Mouse (Mus musculus) lung, postnatal 0 days (tissue): ENCODE measurements around the gene Gm42372.

ENCODE experiments used
- CTCF ChIP-seq: IDR thresholded peaks from 2 replicates; pipeline ENCODE4 v1.5.1; 2016; ENCODE audit warnings: antibody characterized with exemption, mild to moderate bottlenecking
- EP300 ChIP-seq: IDR thresholded peaks from 2 replicates; pipeline ENCODE4 v1.6.1; 2016; ENCODE audit warnings: antibody characterized with exemption, mild to moderate bottlenecking, control low read depth

DNA sequence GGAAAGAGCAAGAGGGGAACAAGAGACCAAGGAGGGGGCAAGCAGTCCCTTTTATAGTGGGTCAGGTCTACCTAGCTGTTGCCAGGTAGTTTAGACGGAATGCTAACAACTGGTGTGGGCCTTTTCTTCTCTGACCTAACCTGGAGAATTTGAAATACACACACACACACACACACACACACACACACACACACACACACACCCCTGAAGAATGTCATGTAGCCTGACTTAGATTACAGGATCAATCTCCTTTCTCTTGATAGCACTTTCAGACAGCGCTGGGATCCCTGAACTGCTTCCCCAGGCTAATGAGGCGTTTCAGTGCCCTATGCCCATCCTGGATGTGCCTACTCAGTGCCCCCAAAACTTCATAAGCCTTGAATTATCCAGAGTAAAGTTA, 4.3 kb upstream of the Gm42372 start:
- TF ChIP-seq EP300 (no peak), CTCF (no peak)
